In genomic region chr1:102923150-102923549, GRCm38 (mm10) we compare ENCODE assay signal across 31 mouse cellular contexts.
"Had no signal": no experiment of that assay in that cellular context is flagged by ENCODE, and none has a peak within 500 bp of the region (broad histone marks: within the 10 kb centered on the region; RNA-seq: fewer than 3 reads in every experiment).

No protein-coding gene starts in this region.

- H3K36me3 ChIP-seq: limb, embryonic 10.5 days; limb, embryonic 12.5 days; limb, embryonic 13.5 days; limb, embryonic 15.5 days; liver, embryonic 12.5 days; liver, embryonic 13.5 days; liver, embryonic 15.5 days; lung, embryonic 15.5 days; midbrain, embryonic 10.5 days; midbrain, embryonic 12.5 days; midbrain, embryonic 13.5 days; midbrain, embryonic 15.5 days had no signal

- H3K4me1 ChIP-seq: limb, embryonic 10.5 days; limb, embryonic 12.5 days; limb, embryonic 13.5 days; limb, embryonic 15.5 days; liver, embryonic 12.5 days; liver, embryonic 13.5 days; liver, embryonic 15.5 days; lung, embryonic 15.5 days; megakaryocyte, embryonic 14.5 days; midbrain, embryonic 10.5 days; midbrain, embryonic 12.5 days; midbrain, embryonic 13.5 days; midbrain, embryonic 15.5 days had no signal

- DNase-seq: left cerebral cortex, postnatal 4 days; liver; liver, embryonic 13.5 days; liver, postnatal 0 days; lung, adult 18-20 months; lung, adult 2 months; lung, embryonic 14.5 days; lung, postnatal 10 days; lung, postnatal 14 days; lung, postnatal 36 days; lung, postnatal 4 days; midbrain, embryonic 14.5 days had no signal

- H3K4me2 ChIP-seq: limb, embryonic 12.5 days; limb, embryonic 13.5 days; limb, embryonic 15.5 days; liver, embryonic 11.5 days; liver, embryonic 12.5 days; liver, embryonic 13.5 days; liver, embryonic 15.5 days; lung, embryonic 14.5 days; lung, embryonic 15.5 days; midbrain, embryonic 11.5 days; midbrain, embryonic 12.5 days; midbrain, embryonic 13.5 days; midbrain, embryonic 15.5 days had no signal

- H3K27me3 ChIP-seq: limb, embryonic 12.5 days; limb, embryonic 13.5 days; limb, embryonic 15.5 days; liver, embryonic 12.5 days; liver, embryonic 13.5 days; liver, embryonic 15.5 days; lung, embryonic 15.5 days; megakaryocyte, embryonic 14.5 days; midbrain, embryonic 12.5 days; midbrain, embryonic 13.5 days; midbrain, embryonic 15.5 days had no signal

- H3K27ac ChIP-seq: limb, embryonic 10.5 days; limb, embryonic 12.5 days; limb, embryonic 13.5 days; limb, embryonic 15.5 days; liver, embryonic 12.5 days; liver, embryonic 13.5 days; liver, embryonic 14.5 days; liver, embryonic 15.5 days; lung, embryonic 15.5 days; macrophage; midbrain, embryonic 10.5 days; midbrain, embryonic 12.5 days; midbrain, embryonic 13.5 days; midbrain, embryonic 15.5 days had no signal

- H3K9me3 ChIP-seq: limb, embryonic 10.5 days; limb, embryonic 12.5 days; limb, embryonic 13.5 days; limb, embryonic 15.5 days; liver, embryonic 12.5 days; liver, embryonic 13.5 days; liver, embryonic 15.5 days; lung, embryonic 15.5 days; megakaryocyte, embryonic 14.5 days; midbrain, embryonic 10.5 days; midbrain, embryonic 12.5 days; midbrain, embryonic 13.5 days; midbrain, embryonic 15.5 days had no signal

- H3K4me3 ChIP-seq: limb, embryonic 10.5 days; limb, embryonic 12.5 days; limb, embryonic 13.5 days; limb, embryonic 15.5 days; liver, embryonic 12.5 days; liver, embryonic 13.5 days; liver, embryonic 15.5 days; lung, embryonic 15.5 days; megakaryocyte, embryonic 14.5 days; midbrain, embryonic 10.5 days; midbrain, embryonic 12.5 days; midbrain, embryonic 13.5 days; midbrain, embryonic 15.5 days; myocyte had no signal

- ATAC-seq: liver, embryonic 12.5 days; liver, postnatal 0 days; lung, postnatal 0 days; midbrain, embryonic 13.5 days; midbrain, embryonic 15.5 days; midbrain, embryonic 16.5 days had no signal

- H3K9ac ChIP-seq: limb, embryonic 12.5 days; limb, embryonic 13.5 days; limb, embryonic 15.5 days; liver, embryonic 12.5 days; liver, embryonic 13.5 days; liver, embryonic 14.5 days; liver, embryonic 15.5 days; liver, postnatal 0 days; lung, embryonic 14.5 days; lung, embryonic 15.5 days; midbrain, embryonic 12.5 days; midbrain, embryonic 13.5 days; midbrain, embryonic 15.5 days had no signal
